Mouse (Mus musculus) inflammation-experienced regulatory T-cells, adult 6 months (primary cell): ENCODE results near the gene Pikfyve. TPM values are rescaled to one million over a fixed set of nuclear protein-coding genes. Genes with fewer than 3 reads are reported as not detected.

Experiments
- ATAC-seq: one replicate; pipeline ENCODE4 v1.8.0; 2017
- polyA plus RNA-seq, 3 experiments: library from polyadenylated mRNA; unstranded; fragments of 100-300 nt; shearing (Covaris generic); gene quantifications; one replicate each; pipeline ENCODE4 v1.2.1; 2017

The Pikfyve gene
- polyA plus RNA-seq, 3 experiments from 2014 or later: 9.5 to 14.6 (median 13.5) TPM

DNA sequence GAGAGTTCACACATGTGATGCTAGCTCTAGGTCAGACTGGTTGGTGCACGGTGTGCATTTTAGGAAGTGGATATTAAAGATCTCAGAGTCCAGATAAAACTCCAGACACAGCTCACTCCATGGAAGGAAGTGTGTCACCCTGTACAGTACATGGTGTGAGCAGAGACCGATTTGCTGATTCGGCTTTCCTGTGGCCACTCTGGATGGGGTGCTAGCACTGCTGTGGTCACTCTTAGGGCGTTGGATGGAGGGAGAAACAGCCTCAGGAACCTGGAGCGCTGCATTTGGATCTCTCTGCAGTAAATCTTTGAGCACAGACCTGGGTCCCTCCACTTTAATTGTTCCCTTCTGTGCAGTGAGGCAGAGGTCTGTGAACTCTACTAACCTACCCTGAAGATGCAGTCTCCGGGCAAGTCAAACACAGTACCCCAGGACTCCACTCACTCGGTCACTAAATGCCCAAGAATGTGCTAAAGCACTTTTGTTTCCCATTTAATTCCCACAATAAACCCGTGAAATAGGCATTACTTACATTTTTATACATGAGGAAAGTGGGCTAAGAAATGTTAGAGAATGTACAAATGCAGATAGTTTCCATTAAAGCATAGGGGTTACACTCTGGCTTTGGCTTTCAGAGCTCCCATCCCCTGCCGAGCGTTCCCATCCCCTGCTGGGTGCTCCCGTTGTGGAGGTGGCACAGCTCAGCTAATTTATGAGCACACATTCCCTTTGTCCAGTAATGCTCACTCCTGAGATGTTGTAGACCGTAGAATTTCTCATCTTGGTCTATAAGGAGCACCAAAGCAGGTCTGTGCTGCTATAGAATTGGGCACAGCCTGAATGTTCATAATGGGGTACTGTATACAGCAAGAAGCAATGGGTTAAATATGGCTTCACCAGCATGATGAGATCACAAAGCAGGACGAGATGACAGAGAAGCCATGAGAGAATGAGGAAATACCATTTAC lies 127.9 kb downstream of the Pikfyve start:
- no peak for ATAC-seq

DNA sequence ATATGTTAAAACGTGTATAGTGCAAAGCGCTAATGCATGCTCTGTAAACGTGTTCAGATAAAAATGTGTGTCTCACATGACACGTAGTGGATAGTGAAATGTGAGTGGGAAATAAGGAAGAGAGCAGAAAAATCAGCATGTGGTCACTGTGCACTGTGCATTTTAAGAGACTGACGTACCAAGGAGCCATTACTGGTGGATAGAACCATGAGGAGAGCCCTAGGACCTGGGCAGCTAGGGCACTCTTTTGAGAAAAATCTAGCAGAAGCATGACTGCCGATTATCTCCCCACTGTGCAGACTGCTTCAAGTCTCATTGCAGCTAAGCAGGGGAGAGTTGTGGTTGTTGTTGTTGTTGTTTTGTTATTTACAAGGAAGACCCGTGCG lies 128.5 kb downstream of the Pikfyve start:
- no peak for ATAC-seq

Other genes starting within 250 kb of the Pikfyve start
- 10 to 100 TPM in 2 of 3 experiments, 1 to 10 TPM in 1; 7.0 to 13.0 (median 11.0) TPM for gene Plekhm3, start 229.9 kb upstream of the Pikfyve start, polyA plus RNA-seq
- under 1 TPM in 1 of 3 experiments, not detected in 2; 0.71 TPM for gene Akr1cl, start 153.9 kb upstream of the Pikfyve start, polyA plus RNA-seq
- not detected for gene Cryge, start 135.5 kb upstream of the Pikfyve start, polyA plus RNA-seq
- gene Crygd, start 123.2 kb upstream of the Pikfyve start, polyA plus RNA-seq: not detected
- gene Crygc, start 113.0 kb upstream of the Pikfyve start, polyA plus RNA-seq: not detected
- not detected for gene Crygb, start 104.4 kb upstream of the Pikfyve start, polyA plus RNA-seq
- not detected for gene Cryga, start 83.3 kb upstream of the Pikfyve start, polyA plus RNA-seq
- gene Gm28845, start 67.1 kb upstream of the Pikfyve start, polyA plus RNA-seq: not detected
- not detected for gene D630023F18Rik, start 63.5 kb upstream of the Pikfyve start, polyA plus RNA-seq
- 10 to 100 TPM in 1 of 3 experiments, 1 to 10 TPM in 2; 6.3 to 13.0 (median 9.4) TPM for gene Idh1, start 183 bp upstream of the Pikfyve start, polyA plus RNA-seq
- not detected for gene Pth2r, start 95.4 kb downstream of the Pikfyve start, polyA plus RNA-seq